Mouse (Mus musculus): ENCODE results near the gene Herc3. TPM values are rescaled to one million over a fixed set of nuclear protein-coding genes. Genes with fewer than 3 reads are reported as not detected.

Herc3 gene
- polyA plus RNA-seq, 1 experiment from 2014 or later = 10.4 TPM

DNA sequence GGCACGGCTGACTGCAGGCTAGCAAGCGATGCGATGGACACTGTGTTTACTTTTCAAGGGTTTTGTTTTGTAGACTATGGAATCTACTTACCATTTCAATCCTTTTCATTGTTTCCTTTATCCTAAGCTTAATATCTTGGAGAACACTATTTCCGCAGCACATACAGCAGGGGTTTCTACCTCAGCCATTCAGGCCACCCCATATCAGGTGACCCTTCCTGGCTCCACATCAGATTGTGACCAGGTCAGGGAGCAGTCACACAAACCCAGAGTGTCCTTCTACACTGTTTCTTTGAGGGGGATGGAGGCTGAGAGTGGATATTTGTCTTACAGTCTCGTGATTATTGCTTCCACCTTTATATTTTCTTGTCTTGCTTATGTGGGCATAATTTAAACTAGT lies 131.4 kb downstream of the Herc3 start:
- Histone ChIP-seq H3K9me3 (ENCODE audit: control insufficient read depth, low read length) (no peaks in the 10 kb centered on the region), H3K36me3 (ENCODE audit: control insufficient read depth, insufficient read depth, low read length) (no peaks in the 10 kb centered on the region), H3K4me3 (ENCODE audit: low read length) (no peak overlapping the region), H3K27me3 (ENCODE audit: control insufficient read depth, insufficient read depth, low read length) (no peaks in the 10 kb centered on the region), H3K4me1 (ENCODE audit: control insufficient read depth, insufficient read depth, low read length) (peaks cover 5% of the 10 kb centered on the region; the same call in 1 of the 2 replicates), H3K4me2 (replicated peaks; ENCODE audit: low read depth, low read length) (no peak overlapping the region), H3K27ac (ENCODE audit: low read depth, low read length) (no peak overlapping the region), H3K9ac (ENCODE audit: low read depth, low read length) (no peak overlapping the region)
- 83% methylated on average over 5 of the region's 5 CpGs for WGBS
- ATAC-seq (ENCODE audit: low FRiP score, low TSS enrichment) = no peak

DNA sequence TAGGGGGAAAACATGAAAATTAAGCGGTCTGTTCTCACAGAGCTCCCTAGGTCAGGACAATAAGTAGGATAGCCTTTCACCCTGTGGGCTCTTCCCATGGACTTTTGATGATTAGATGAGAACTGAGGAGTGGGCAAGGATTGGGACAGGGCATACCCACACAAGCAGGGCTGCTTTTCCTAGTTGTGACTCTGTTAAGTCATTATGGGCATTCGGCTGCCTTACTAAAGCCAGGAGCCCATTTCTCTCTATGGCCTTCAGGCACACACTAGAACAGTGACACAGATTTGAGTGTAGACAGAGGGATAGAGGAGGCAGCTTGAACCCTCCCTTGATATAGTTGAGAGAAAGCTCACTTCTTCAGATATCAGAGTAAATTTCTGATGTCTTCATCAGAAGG lies 132.8 kb downstream of the Herc3 start:
- no peak for ATAC-seq (ENCODE audit: low FRiP score, low TSS enrichment)

DNA sequence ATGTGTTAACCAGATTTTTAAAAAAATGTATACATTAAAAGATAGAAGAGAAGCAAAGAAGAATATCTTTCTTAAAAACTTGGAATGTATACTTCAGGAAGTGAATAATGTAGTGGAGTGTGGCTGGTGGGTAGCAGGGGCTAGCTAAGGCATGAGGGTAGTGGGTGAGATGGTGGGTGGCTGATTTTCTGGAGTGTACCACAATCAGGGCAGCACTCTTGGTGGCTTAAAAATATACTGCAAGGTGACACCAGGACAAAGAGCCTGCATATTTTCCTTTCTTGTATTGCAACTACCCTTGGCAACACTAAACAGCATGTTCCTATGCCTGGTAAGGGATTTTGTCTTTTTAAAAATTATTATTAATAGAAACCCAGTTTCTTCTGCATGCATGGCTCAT lies 133.3 kb downstream of the Herc3 start:
- Histone ChIP-seq H3K4me2 (replicated peaks; ENCODE audit: low read depth, low read length) (no peak overlapping the region), H3K9me3 (ENCODE audit: control insufficient read depth, low read length) (no peaks in the 10 kb centered on the region), H3K27ac (ENCODE audit: low read depth, low read length) (no peak overlapping the region), H3K4me3 (ENCODE audit: low read length) (no peak overlapping the region), H3K27me3 (ENCODE audit: control insufficient read depth, insufficient read depth, low read length) (no peaks in the 10 kb centered on the region), H3K9ac (ENCODE audit: low read depth, low read length) (no peak overlapping the region), H3K4me1 (ENCODE audit: control insufficient read depth, insufficient read depth, low read length) (peaks cover 5% of the 10 kb centered on the region; the same call in 1 of the 2 replicates), H3K36me3 (ENCODE audit: control insufficient read depth, insufficient read depth, low read length) (no peaks in the 10 kb centered on the region)
- no peak for ATAC-seq (ENCODE audit: low FRiP score, low TSS enrichment)

More for the DNA sequence above, 132.8 kb downstream of the Herc3 start:
- Histone ChIP-seq H3K9ac (ENCODE audit: low read depth, low read length) (no peak overlapping the region), H3K4me1 (ENCODE audit: control insufficient read depth, insufficient read depth, low read length) (peaks cover 5% of the 10 kb centered on the region; the same call in 1 of the 2 replicates), H3K36me3 (ENCODE audit: control insufficient read depth, insufficient read depth, low read length) (no peaks in the 10 kb centered on the region), H3K27ac (ENCODE audit: low read depth, low read length) (no peak overlapping the region), H3K4me3 (ENCODE audit: low read length) (no peak overlapping the region), H3K9me3 (ENCODE audit: control insufficient read depth, low read length) (no peaks in the 10 kb centered on the region), H3K4me2 (replicated peaks; ENCODE audit: low read depth, low read length) (no peak overlapping the region), H3K27me3 (ENCODE audit: control insufficient read depth, insufficient read depth, low read length) (no peaks in the 10 kb centered on the region)
- 92% methylated on average over 2 of the region's 2 CpGs for WGBS

DNA sequence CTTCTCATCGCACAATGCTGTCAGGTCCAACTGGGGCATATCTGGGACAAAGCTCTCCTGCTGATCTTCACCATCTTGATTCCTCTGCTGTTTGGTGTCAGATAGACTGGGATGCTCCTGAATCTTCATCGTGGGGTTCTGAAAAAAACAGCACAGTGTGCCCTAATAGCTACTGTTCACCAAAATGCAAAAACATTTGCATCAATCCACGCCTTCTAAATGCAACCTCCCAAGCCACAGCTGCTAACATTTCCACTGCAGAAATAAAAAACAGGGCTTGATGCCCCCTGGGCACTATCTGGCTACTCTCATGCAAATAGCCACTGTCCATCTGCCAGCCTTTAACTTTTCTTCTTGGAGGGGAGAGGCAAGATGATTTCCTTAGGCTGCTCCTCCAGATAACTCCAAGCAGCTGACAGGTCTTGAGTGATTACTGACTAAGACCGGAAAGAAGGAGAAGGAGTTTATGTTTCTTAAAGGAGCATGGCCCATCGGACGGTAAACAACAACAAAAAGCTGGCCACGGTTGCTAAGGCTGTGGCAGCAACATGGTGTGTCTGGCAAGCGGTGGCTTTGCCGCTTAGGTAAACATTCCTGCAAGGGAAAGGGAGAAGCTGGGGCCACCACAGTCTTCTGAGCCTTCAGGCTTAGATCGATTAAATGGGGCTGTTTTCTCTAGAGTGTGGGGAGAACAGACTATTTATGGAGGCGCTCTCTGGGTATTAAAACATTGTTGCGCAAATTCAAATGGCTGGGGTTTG lies 134.0 kb downstream of the Herc3 start:
- Histone ChIP-seq H3K27me3 (ENCODE audit: control insufficient read depth, insufficient read depth, low read length) (no peaks in the 10 kb centered on the region), H3K36me3 (ENCODE audit: control insufficient read depth, insufficient read depth, low read length) (no peaks in the 10 kb centered on the region), H3K9me3 (ENCODE audit: control insufficient read depth, low read length) (no peaks in the 10 kb centered on the region), H3K4me1 (ENCODE audit: control insufficient read depth, insufficient read depth, low read length) (peaks cover 5% of the 10 kb centered on the region; the same call in 1 of the 2 replicates), H3K4me2 (replicated peaks; ENCODE audit: low read depth, low read length) (peak overlapping the region; percentile 17; the same call in 1 of the 2 replicates), H3K9ac (ENCODE audit: low read depth, low read length) (no peak overlapping the region), H3K27ac (ENCODE audit: low read depth, low read length) (no peak overlapping the region), H3K4me3 (ENCODE audit: low read length) (no peak overlapping the region)
- 29% methylated on average over 12 of the region's 12 CpGs for WGBS
- ATAC-seq (ENCODE audit: low FRiP score, low TSS enrichment) = no peak

DNA sequence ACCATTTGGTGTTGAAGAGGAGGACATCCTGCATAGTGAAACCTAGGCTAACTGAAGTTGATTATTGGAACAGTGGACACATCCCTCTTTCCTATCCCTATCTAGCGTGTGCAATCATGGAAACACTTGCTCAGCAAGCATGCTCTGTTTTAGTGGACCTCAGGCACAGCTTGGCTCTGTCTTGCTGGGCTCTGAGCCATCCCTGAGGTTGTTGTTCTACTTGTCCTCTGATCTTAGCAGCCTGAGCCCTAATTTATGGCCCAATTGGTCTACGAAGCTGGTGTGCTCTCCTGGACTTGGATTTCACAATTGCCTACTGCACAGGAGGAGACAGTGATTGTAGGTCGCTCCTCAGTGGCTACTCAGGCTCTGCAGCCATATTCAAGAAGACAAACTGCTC lies 137.0 kb downstream of the Herc3 start:
- no peak overlapping the region for H3K4me2 ChIP-seq (replicated peaks; ENCODE audit: low read depth, low read length)
- H3K36me3 ChIP-seq (ENCODE audit: control insufficient read depth, insufficient read depth, low read length) = no peaks in the 10 kb centered on the region
- H3K27ac ChIP-seq (ENCODE audit: low read depth, low read length) = no peak overlapping the region
- no peaks in the 10 kb centered on the region for H3K27me3 ChIP-seq (ENCODE audit: control insufficient read depth, insufficient read depth, low read length)
- peaks cover 5% of the 10 kb centered on the region; the same call in 1 of the 2 replicates for H3K4me1 ChIP-seq (ENCODE audit: control insufficient read depth, insufficient read depth, low read length)
- ATAC-seq (ENCODE audit: low FRiP score, low TSS enrichment) = no peak
- H3K9me3 ChIP-seq (ENCODE audit: control insufficient read depth, low read length) = no peaks in the 10 kb centered on the region
- no peak overlapping the region for H3K9ac ChIP-seq (ENCODE audit: low read depth, low read length)
- 33% methylated on average over 3 of the region's 3 CpGs for WGBS
- H3K4me3 ChIP-seq (ENCODE audit: low read length) = no peak overlapping the region

Other genes starting within 250 kb of the Herc3 start
- gene Abcg2, start 246.9 kb upstream of the Herc3 start, polyA plus RNA-seq (2014; fragmentation: Nextera tagmentation; extraction: Ambion mirVana) = 66.8 and 76.6 TPM in 2 replicates
- 0.44 and 1.1 TPM in 2 replicates for gene Nap1l5, start 75.6 kb downstream of the Herc3 start, polyA plus RNA-seq (2014; fragmentation: Nextera tagmentation; extraction: Ambion mirVana)
- 5.5 and 8.7 TPM in 2 replicates for gene Fam13a, start 193.1 kb downstream of the Herc3 start, polyA plus RNA-seq (2014; fragmentation: Nextera tagmentation; extraction: Ambion mirVana)